Mouse (Mus musculus): ENCODE measurements around the gene Dkk3.
"Not testable (repeated sequence)": the region's sequence is repeated elsewhere in the genome, so short reads cannot be mapped to it uniquely, and the experiment has no call there.

Gene Dkk3

GRCm38 (mm10) chr7:112169955-112170692 lies 11.3 kb upstream of the Dkk3 start:
- no peak for DNase-seq (ENCODE audit: low read depth, low spot score)

- DNase-seq (ENCODE audit: low read depth, low spot score): no peak
Measured at GRCm38 (mm10) chr7:112165593-112165992, 6.7 kb upstream of the Dkk3 start.

DNA sequence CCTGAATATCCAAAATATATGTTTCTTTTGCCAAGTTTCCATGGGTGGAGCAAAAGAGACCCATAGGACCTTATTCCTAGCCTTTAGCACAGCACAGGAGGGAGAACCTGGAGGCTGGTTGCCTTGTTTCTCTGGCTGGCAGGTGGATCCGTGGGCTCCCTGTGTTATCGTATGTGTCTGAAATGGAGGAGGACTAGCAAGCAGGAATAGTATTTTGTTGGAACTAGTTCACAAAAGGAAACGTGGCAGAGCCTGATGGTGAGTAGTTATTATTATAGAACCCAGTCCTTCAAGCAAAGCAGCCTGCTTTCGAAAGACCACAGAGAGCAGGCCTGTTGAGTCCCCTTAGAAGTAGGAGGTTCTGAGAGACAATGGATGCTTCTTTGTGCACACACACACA lies 6.2 kb upstream of the Dkk3 start:
- DNase-seq (ENCODE audit: low read depth, low spot score): not testable (repeated sequence)

GRCm38 (mm10) chr7:112164430-112164829 lies 5.6 kb upstream of the Dkk3 start:
- DNase-seq (ENCODE audit: low read depth, low spot score): no peak

- no peak for DNase-seq (ENCODE audit: low read depth, low spot score)
Measured at GRCm38 (mm10) chr7:112159835-112160234, 978 bp upstream of the Dkk3 start.

GRCm38 (mm10) chr7:112158316-112158741 lies 528 bp downstream of the Dkk3 start:
- DNase-seq (ENCODE audit: low read depth, low spot score): no peak

DNA sequence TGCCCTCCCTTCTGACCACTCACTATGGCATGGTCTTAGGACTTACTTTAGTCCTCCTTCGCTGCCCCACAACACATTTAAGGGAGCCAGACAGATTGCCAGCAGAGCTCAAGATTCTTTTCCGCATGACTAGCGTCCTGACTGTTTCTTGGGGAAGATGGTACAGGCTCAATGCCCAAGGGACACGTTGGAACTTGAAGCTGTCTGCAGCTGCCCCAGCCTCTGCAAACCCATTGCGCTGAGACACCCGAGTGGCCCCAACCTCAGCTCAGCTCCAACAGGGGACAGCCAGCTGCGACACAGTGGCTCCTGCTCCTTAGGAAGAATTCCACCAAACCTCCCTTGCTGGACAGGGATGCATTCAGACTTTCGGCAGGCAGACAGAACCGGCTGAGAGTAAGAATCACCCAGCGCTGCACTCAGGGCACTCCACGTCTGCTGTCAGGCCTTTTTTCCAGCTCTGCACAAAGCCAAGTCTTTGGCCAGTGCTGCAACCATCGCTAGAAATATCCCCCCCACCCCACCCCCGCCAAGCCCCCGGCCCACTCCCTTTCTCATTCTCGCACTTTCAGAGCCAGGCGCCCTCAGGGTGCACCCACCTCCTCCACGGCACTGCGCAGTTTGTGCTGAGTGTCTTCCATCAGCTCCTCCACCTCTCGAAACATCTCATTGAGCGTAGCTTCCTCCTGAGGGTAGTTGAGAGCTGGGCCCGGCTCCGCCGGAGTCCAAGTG lies 1.1 kb downstream of the Dkk3 start:
- peak; percentile 16 for DNase-seq (ENCODE audit: low read depth, low spot score)

DNA sequence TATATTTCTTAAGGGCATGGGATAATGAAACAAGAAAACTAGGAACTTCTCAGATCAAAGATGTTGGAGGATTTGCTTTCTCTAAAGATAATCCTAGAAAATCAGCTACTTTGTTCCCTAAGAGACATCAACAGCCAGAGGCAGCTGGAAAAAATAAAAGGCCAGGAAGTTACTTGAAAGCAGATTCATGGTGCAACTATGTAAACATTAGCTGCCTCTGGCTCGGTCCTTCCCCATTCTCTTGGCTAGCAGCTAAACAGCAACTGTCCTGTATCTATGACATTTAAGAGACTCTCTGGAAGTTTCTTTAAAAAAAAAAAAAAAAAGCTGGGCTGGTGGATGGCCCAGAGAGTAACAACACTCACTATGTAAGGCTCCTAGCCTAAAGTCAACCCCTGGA lies 3.7 kb downstream of the Dkk3 start:
- DNase-seq (ENCODE audit: low read depth, low spot score): no peak

DNA sequence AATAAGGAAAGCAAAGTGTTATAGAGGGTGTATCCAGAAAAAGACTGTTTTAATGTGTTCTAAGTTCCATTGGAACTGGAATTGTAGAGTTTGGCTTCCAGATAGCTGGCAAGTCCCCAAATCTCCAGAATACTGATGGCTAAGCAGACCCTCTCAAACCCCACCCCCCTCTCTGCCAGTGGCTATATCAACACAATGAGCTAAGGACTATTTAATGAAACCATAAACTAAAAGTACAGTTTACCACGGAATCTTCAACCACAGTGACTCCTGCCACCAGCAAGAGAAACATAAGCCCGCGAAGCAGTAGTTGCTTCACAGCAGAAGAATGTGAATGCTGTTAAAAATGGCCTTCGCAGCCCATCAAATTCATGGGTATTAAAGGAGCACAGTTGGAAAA lies 4.4 kb downstream of the Dkk3 start:
- no peak for DNase-seq (ENCODE audit: low read depth, low spot score)

DNA sequence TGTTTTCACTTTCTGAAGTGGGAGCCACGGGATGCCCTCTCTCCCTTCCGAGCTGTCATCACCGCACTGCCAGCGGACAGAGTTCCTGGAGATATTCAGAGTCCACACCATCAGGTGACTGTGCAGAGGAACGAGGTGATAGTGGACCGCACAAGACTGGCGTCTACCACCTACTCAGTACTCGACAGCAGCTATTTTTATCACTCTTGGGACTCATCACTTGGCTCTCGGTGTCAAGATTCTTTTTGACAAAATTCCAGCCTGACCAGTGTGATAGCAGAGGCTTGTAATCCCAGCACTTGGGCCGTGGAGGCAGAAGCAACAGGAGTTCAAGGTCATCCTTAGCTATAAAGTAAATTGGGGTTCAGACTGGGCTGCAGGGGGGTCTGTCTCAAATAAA lies 9.7 kb downstream of the Dkk3 start:
- DNase-seq (ENCODE audit: low read depth, low spot score): no peak

DNA sequence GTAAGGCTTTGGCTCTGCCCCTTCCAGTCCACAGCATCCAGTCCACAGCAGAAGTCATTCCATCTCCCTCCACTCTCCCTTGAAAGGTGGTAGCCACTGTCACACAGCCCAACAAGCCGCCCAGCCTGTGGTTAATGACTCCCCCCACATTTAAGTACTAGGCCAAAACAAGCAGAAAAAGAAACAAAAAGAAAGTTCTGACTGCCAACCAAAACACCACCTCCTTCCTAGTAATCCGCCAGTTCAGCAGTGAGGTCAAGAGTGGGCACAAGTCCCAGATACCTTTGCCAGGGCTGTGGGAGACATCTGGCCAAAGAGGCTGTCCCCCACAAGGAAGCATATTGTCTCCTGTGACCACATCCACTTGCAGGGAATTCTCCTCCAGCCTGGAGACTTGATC lies 10.9 kb downstream of the Dkk3 start:
- DNase-seq (ENCODE audit: low read depth, low spot score): no peak

GRCm38 (mm10) chr7:112144646-112145179 lies 14.1 kb downstream of the Dkk3 start:
- DNase-seq (ENCODE audit: low read depth, low spot score): no peak

DNA sequence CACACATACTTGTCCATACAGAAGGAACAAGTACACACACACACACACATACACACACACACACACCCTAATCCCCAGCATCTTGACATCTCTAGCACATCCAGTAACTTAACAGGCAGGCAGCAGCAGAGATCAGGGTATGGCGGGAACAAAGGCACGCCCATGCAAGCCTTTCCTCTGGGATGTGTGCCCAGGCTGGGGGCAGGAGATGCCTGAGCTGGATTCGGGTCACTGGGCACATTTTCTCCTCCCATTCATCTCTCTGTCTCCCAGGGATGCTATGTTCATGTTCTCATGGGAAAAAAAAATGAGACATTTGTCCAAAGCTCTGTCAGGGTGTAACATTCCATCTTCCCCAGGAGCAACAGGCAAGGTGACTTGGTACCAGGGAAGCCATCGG lies 14.9 kb downstream of the Dkk3 start:
- DNase-seq (ENCODE audit: low read depth, low spot score): no peak

GRCm38 (mm10) chr7:112143090-112143500 lies 15.8 kb downstream of the Dkk3 start:
- no peak for DNase-seq (ENCODE audit: low read depth, low spot score)

DNA sequence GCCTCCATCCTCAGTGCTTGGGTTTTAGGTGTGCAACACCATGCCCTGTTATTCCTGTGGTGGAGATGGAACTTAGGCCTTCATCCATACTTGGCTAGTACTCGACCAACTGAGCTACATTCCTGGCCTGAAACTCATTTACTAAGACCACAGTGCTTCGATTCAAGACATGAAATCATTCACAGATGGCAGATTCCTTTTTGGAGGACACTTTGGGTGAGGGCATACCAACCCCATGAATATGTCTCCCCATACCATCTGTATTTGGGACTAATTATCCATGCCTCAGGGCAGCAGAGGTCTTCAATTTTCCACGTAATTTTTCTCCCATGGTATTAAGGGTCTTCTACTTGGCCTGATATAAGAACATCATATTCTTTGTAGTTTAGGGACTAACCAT lies 16.2 kb downstream of the Dkk3 start:
- DNase-seq (ENCODE audit: low read depth, low spot score): no peak

GRCm38 (mm10) chr7:112140725-112141124 lies 18.1 kb downstream of the Dkk3 start:
- no peak for DNase-seq (ENCODE audit: low read depth, low spot score)

GRCm38 (mm10) chr7:112138509-112139405 lies 20.1 kb downstream of the Dkk3 start:
- no peak for DNase-seq (ENCODE audit: low read depth, low spot score)

GRCm38 (mm10) chr7:112138168-112138508 lies 20.7 kb downstream of the Dkk3 start:
- no peak for DNase-seq (ENCODE audit: low read depth, low spot score)

- DNase-seq (ENCODE audit: low read depth, low spot score): no peak
Measured at GRCm38 (mm10) chr7:112136537-112136936, 22.3 kb downstream of the Dkk3 start.

- DNase-seq (ENCODE audit: low read depth, low spot score): no peak
Measured at GRCm38 (mm10) chr7:112135161-112135560, 23.7 kb downstream of the Dkk3 start.

DNA sequence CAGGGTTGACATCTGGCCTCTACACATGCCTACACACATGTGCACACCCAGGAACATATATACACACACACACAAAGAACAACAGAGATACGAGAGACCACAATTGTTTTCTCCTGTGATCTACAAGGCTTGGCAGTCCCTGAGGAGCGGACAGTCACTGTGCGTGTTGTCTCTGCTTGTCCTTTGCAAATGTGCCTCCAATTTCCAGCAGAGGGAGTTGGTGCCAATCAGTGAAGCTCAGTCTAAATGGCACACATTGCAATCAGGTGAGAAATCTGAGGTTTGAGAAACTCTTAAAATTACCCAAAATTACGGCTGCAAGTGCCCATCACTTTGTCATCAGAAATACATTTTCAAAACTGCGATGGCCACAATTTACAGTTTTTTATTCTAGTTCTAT lies 25.6 kb downstream of the Dkk3 start:
- DNase-seq (ENCODE audit: low read depth, low spot score): no peak

- no peak for DNase-seq (ENCODE audit: low read depth, low spot score)
Measured at GRCm38 (mm10) chr7:112132005-112132404, 26.9 kb downstream of the Dkk3 start.
